Mouse (Mus musculus): ENCODE results near the gene Dpt. TPM values are rescaled to one million over a fixed set of nuclear protein-coding genes. Genes with fewer than 3 reads are reported as not detected.

The Dpt gene
- polyA plus RNA-seq, 1 experiment, result 10.5 TPM

GRCm38 (mm10) chr1:164797746-164798285 lies 1.4 kb downstream of the Dpt start:
- Histone ChIP-seq H3K36me3 (ENCODE audit: control insufficient read depth, insufficient read depth, low read length) (no peaks in the 10 kb centered on the region), H3K4me3 (ENCODE audit: extremely low read depth, insufficient read depth, insufficient read length) (no peak overlapping the region), H3K27me3 (ENCODE audit: control insufficient read depth, insufficient read depth, low read length) (no peaks in the 10 kb centered on the region), H3K4me1 (ENCODE audit: control insufficient read depth, insufficient read depth, insufficient read length) (no peaks in the 10 kb centered on the region), H3K27ac (ENCODE audit: insufficient read depth, low read length) (no peak overlapping the region)
- 79% methylated on average over 1 of the region's 1 CpGs for WGBS
- DNase-seq (ENCODE audit: low read depth in 1 of 2, low spot score in 2 of 2), result no peak
- TF ChIP-seq CTCF (IDR thresholded peaks at IDR 0.05; ENCODE audit: extremely low read depth, insufficient read depth, insufficient read length, insufficient replicate concordance), result no peak
- no peak for TF ChIP-seq POLR2A (IDR thresholded peaks at IDR 0.05; ENCODE audit: low read depth, low read length)

- H3K36me3 ChIP-seq (ENCODE audit: control insufficient read depth, insufficient read depth, low read length), result no peaks in the 10 kb centered on the region
- 74% methylated on average over 1 of the region's 1 CpGs for WGBS
- no peak for TF ChIP-seq CTCF (IDR thresholded peaks at IDR 0.05; ENCODE audit: extremely low read depth, insufficient read depth, insufficient read length, insufficient replicate concordance)
- no peak overlapping the region for H3K4me3 ChIP-seq (ENCODE audit: extremely low read depth, insufficient read depth, insufficient read length)
- no peaks in the 10 kb centered on the region for H3K4me1 ChIP-seq (ENCODE audit: control insufficient read depth, insufficient read depth, insufficient read length)
- H3K27me3 ChIP-seq (ENCODE audit: control insufficient read depth, insufficient read depth, low read length), result no peaks in the 10 kb centered on the region
- H3K27ac ChIP-seq (ENCODE audit: insufficient read depth, low read length), result no peak overlapping the region
- no peak for DNase-seq (ENCODE audit: low read depth in 1 of 2, low spot score in 2 of 2)
Observed at GRCm38 (mm10) chr1:164798471-164798922, 2.1 kb downstream of the Dpt start.

- no peaks in the 10 kb centered on the region for H3K4me1 ChIP-seq (ENCODE audit: control insufficient read depth, insufficient read depth, insufficient read length)
- H3K4me3 ChIP-seq (ENCODE audit: extremely low read depth, insufficient read depth, insufficient read length), result no peak overlapping the region
- DNase-seq (ENCODE audit: low read depth in 1 of 2, low spot score in 2 of 2), result no peak
- TF ChIP-seq POLR2A (IDR thresholded peaks at IDR 0.05; ENCODE audit: low read depth, low read length), result no peak
- no peaks in the 10 kb centered on the region for H3K36me3 ChIP-seq (ENCODE audit: control insufficient read depth, insufficient read depth, low read length)
- H3K27me3 ChIP-seq (ENCODE audit: control insufficient read depth, insufficient read depth, low read length), result no peaks in the 10 kb centered on the region
- H3K27ac ChIP-seq (ENCODE audit: insufficient read depth, low read length), result no peak overlapping the region
- 87% methylated on average over 3 of the region's 3 CpGs for WGBS
Observed at GRCm38 (mm10) chr1:164799161-164799560, 2.7 kb downstream of the Dpt start.

GRCm38 (mm10) chr1:164804277-164804676 lies 7.8 kb downstream of the Dpt start:
- no peak overlapping the region for H3K27ac ChIP-seq (ENCODE audit: insufficient read depth, low read length)
- DNase-seq (ENCODE audit: low read depth in 1 of 2, low spot score in 2 of 2), result no peak
- no peak for TF ChIP-seq CTCF (IDR thresholded peaks at IDR 0.05; ENCODE audit: extremely low read depth, insufficient read depth, insufficient read length, insufficient replicate concordance)
- TF ChIP-seq POLR2A (IDR thresholded peaks at IDR 0.05; ENCODE audit: low read depth, low read length), result no peak
- no peaks in the 10 kb centered on the region for H3K27me3 ChIP-seq (ENCODE audit: control insufficient read depth, insufficient read depth, low read length)
- H3K4me1 ChIP-seq (ENCODE audit: control insufficient read depth, insufficient read depth, insufficient read length), result no peaks in the 10 kb centered on the region
- WGBS, result 85% methylated on average over 11 of the region's 11 CpGs
- no peaks in the 10 kb centered on the region for H3K36me3 ChIP-seq (ENCODE audit: control insufficient read depth, insufficient read depth, low read length)
- H3K4me3 ChIP-seq (ENCODE audit: extremely low read depth, insufficient read depth, insufficient read length), result no peak overlapping the region

- Histone ChIP-seq H3K36me3 (ENCODE audit: control insufficient read depth, insufficient read depth, low read length) (no peaks in the 10 kb centered on the region), H3K27me3 (ENCODE audit: control insufficient read depth, insufficient read depth, low read length) (no peaks in the 10 kb centered on the region), H3K27ac (ENCODE audit: insufficient read depth, low read length) (no peak overlapping the region), H3K4me3 (ENCODE audit: extremely low read depth, insufficient read depth, insufficient read length) (no peak overlapping the region), H3K4me1 (ENCODE audit: control insufficient read depth, insufficient read depth, insufficient read length) (no peaks in the 10 kb centered on the region)
- no peak for DNase-seq (ENCODE audit: low read depth in 1 of 2, low spot score in 2 of 2)
- 91% methylated on average over 10 of the region's 10 CpGs for WGBS
- TF ChIP-seq POLR2A (IDR thresholded peaks at IDR 0.05; ENCODE audit: low read depth, low read length), result no peak
- TF ChIP-seq CTCF (IDR thresholded peaks at IDR 0.05; ENCODE audit: extremely low read depth, insufficient read depth, insufficient read length, insufficient replicate concordance), result no peak
Observed at GRCm38 (mm10) chr1:164804751-164805435, 8.4 kb downstream of the Dpt start.

GRCm38 (mm10) chr1:164809371-164809770 lies 12.9 kb downstream of the Dpt start:
- Histone ChIP-seq H3K27ac (ENCODE audit: insufficient read depth, low read length) (no peak overlapping the region), H3K4me3 (ENCODE audit: extremely low read depth, insufficient read depth, insufficient read length) (no peak overlapping the region), H3K27me3 (ENCODE audit: control insufficient read depth, insufficient read depth, low read length) (no peaks in the 10 kb centered on the region), H3K4me1 (ENCODE audit: control insufficient read depth, insufficient read depth, insufficient read length) (peaks cover 2% of the 10 kb centered on the region; the same call in 1 of the 2 replicates), H3K36me3 (ENCODE audit: control insufficient read depth, insufficient read depth, low read length) (no peaks in the 10 kb centered on the region)
- DNase-seq (ENCODE audit: low read depth in 1 of 2, low spot score in 2 of 2), result no peak
- WGBS, result 84% methylated on average over 2 of the region's 2 CpGs
- TF ChIP-seq CTCF (IDR thresholded peaks at IDR 0.05; ENCODE audit: extremely low read depth, insufficient read depth, insufficient read length, insufficient replicate concordance), result no peak
- no peak for TF ChIP-seq POLR2A (IDR thresholded peaks at IDR 0.05; ENCODE audit: low read depth, low read length)

- DNase-seq (ENCODE audit: low read depth in 1 of 2, low spot score in 2 of 2), result no peak
- TF ChIP-seq CTCF (IDR thresholded peaks at IDR 0.05; ENCODE audit: extremely low read depth, insufficient read depth, insufficient read length, insufficient replicate concordance), result no peak
- no peak for TF ChIP-seq POLR2A (IDR thresholded peaks at IDR 0.05; ENCODE audit: low read depth, low read length)
- Histone ChIP-seq H3K27me3 (ENCODE audit: control insufficient read depth, insufficient read depth, low read length) (no peaks in the 10 kb centered on the region), H3K4me1 (ENCODE audit: control insufficient read depth, insufficient read depth, insufficient read length) (peaks cover 8% of the 10 kb centered on the region; the same call in 1 of the 2 replicates), H3K36me3 (ENCODE audit: control insufficient read depth, insufficient read depth, low read length) (no peaks in the 10 kb centered on the region), H3K4me3 (ENCODE audit: extremely low read depth, insufficient read depth, insufficient read length) (no peak overlapping the region), H3K27ac (ENCODE audit: insufficient read depth, low read length) (no peak overlapping the region)
- WGBS, result 88% methylated on average over 3 of the region's 3 CpGs
Observed at GRCm38 (mm10) chr1:164811296-164811695, 14.9 kb downstream of the Dpt start.
